Mouse (Mus musculus): ENCODE results near the gene Mbd5.

DNA sequence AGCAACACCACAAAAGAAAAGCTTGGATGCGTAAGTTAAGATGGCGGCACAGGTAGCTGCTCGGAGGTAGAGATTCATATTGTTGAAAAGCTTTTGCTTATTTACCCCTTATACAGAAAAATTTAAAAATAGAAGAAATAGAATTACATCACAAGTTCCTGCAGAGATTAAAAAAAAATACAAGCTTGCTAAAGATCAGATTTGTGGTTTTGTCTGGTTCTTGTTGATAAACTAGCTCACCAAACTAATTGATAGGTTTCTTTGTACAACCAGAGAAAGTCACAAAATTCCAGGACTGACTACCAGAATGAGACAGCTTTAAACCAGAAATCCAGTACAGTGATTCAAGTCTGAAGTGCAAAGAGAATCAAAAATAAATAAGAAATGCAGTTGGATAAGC, 242.4 kb downstream of the Mbd5 start:
- TF ChIP-seq CTCF (IDR thresholded peaks at IDR 0.05; ENCODE audit: control insufficient read depth, insufficient read depth, insufficient replicate concordance, low read depth, low read length) (no peak), POLR2A (IDR thresholded peaks at IDR 0.05; ENCODE audit: control insufficient read depth, low read depth, low read length) (no peak)

Data from testis, adult 2 months (tissue).